Mouse (Mus musculus) forebrain, embryonic 14.5 days (tissue): ENCODE measurements around the gene Bin2. TPM values are rescaled to one million over a fixed set of nuclear protein-coding genes. Genes with fewer than 3 reads are reported as not detected.
A peak's percentile ranks its signal among the peaks of the same experiment; 100 is the strongest.

Experiments
- ATAC-seq: fragments of 200-750 bp; cut with Nextera tagmentation; 2 replicates; pipeline ENCODE4 v1.8.0; 2017; ENCODE audit warnings: mild to moderate bottlenecking, moderate library complexity
- DNase-seq: peaks from one replicate; pipeline ENCODE4 v3.0.0-alpha.2; 2015; ENCODE audit warnings: low spot score
- H3K27ac ChIP-seq: fragments of 300-500 bp; sonication (generic); 2 replicates; pipeline ENCODE4 v1.5.1; 2014; ENCODE audit warnings: low read depth, mild to moderate bottlenecking, control low read depth, low read length, moderate library complexity
- H3K27me3 ChIP-seq: fragments of 300-500 bp; sonication (generic); replicated peaks from 2 replicates; pipeline ENCODE4 v1.6.1; 2014; ENCODE audit warnings: low read length, control low read depth, mixed read lengths; ENCODE audit not compliant: control insufficient read depth, insufficient read depth
- H3K36me3 ChIP-seq: fragments of 300-500 bp; sonication (generic); 2 replicates; pipeline ENCODE4 v1.6.1; 2014; ENCODE audit warnings: low read length, control low read depth; ENCODE audit not compliant: control insufficient read depth, insufficient read depth
- H3K4me1 ChIP-seq: fragments of 300-500 bp; sonication (generic); 2 replicates; pipeline ENCODE4 v1.6.1; 2014; ENCODE audit warnings: antibody characterized with exemption, low read length, control low read depth; ENCODE audit not compliant: control insufficient read depth, insufficient read depth
- H3K4me2 ChIP-seq: fragments of 300-500 bp; sonication (generic); 2 replicates; pipeline ENCODE4 v1.6.1; 2014; ENCODE audit warnings: mild to moderate bottlenecking, control low read depth, low read length
- H3K4me3 ChIP-seq: fragments of 300-500 bp; sonication (generic); 2 replicates; pipeline ENCODE4 v1.5.1; 2014; ENCODE audit warnings: low read depth, low read length, control low read depth
- H3K9ac ChIP-seq: fragments of 300-500 bp; sonication (generic); 2 replicates; pipeline ENCODE4 v1.6.1; 2014; ENCODE audit warnings: mild to moderate bottlenecking, low read length, control low read depth, moderate library complexity
- H3K9me3 ChIP-seq: fragments of 300-500 bp; sonication (generic); replicated peaks from 2 replicates; pipeline ENCODE4 v1.6.1; 2016; ENCODE audit warnings: low read length, control low read depth, mixed read lengths; ENCODE audit not compliant: control insufficient read depth
- WGBS: fragments of 180-500 bp; shearing (Covaris S2); extraction: QIAGEN DNeasy Blood & Tissue Kit; methylation state at CpG from one replicate; pipeline ENCODE4 v1.1.7; 2014; 5-methylcytosine and 5-hydroxymethylcytosine counted together
- polyA plus RNA-seq: library from polyadenylated mRNA; unstranded; fragments of >200 nt; fragmentation: Nextera tagmentation; extraction: Ambion mirVana; gene quantifications from 2 replicates; pipeline ENCODE4 v1.2.1, GENCODE M21; 2014

Bin2 gene
- polyA plus RNA-seq, 1 experiment from 2014 or later: 0.18 TPM

DNA sequence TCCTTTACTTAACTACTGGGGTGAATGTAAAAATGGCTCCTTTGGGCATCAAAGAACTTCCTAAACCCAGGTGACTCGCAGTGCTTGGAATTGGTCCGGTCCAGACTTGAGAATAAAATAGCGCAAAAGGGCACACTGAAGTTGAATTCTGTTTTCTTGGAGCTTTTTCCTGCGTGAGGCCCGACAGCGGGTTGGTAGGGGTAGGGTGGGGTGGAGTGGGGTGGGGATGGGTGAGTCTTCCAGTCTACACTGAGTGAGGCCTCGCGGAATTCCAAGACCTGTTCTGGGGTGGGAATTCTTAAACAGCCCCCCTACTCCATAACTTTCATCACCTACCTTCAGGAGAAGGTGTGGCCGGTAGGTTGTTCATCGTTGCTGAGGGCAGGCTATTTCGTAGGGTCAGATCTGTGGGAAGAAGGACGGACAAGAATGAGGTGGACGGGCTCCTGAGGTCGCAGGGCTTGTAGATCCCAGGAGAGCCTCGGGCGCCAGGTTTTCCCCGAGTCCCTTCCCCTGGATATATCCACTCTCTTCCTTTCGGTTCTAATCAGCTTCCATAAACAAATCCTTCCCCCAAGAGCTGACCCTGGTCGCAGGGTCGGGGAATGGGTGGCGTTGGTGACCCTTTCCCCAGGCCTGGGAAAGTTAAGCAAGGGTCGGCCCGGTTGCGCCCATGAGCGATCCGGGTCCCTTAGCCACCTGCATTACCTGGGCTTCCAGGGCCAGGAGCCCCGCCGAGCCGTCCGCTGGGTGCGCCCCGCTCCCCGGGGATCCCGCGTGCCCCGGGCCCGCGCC, 33.3 kb downstream of the Bin2 start:
- Histone ChIP-seq H3K36me3 (no peaks in the 10 kb centered on the region), H3K4me1 (peaks cover 8% of the 10 kb centered on the region), H3K9ac (peak overlapping the region; percentile 50), H3K27me3 (peaks cover 47% of the 10 kb centered on the region), H3K4me2 (peak overlapping the region; percentile 63), H3K4me3 (peak overlapping the region; percentile 36), H3K27ac (no peak overlapping the region), H3K9me3 (no peaks in the 10 kb centered on the region)
- DNase-seq: no peak
- WGBS: 2% methylated on average over 38 of the region's 38 CpGs
- ATAC-seq: no peak

DNA sequence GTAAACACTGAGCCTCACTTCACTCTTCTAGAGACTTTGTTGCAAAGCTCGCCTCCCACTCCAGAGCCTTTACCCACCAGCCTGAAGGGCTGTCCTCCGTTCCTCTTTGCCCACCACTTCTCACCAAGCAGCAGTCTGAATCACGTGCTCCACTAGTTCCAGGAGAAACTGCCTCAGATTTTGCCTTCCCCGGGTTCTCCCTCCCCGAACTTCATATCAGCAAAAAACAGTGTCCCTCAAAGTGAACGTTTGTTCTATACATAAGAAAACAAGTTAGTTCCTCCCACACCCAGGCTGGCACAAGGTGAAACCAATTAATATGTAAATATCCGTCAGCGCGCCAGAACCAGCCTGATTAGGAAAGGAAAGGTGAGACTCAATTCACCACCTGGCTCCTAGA, 34.1 kb downstream of the Bin2 start:
- no peak overlapping the region for H3K9ac ChIP-seq
- no peak overlapping the region for H3K27ac ChIP-seq
- ATAC-seq (no peak), DNase-seq (no peak)
- no peaks in the 10 kb centered on the region for H3K36me3 ChIP-seq
- H3K4me3 ChIP-seq: no peak overlapping the region
- peaks cover 8% of the 10 kb centered on the region for H3K4me1 ChIP-seq
- peaks cover 47% of the 10 kb centered on the region for H3K27me3 ChIP-seq
- 9% methylated on average over 9 of the region's 9 CpGs for WGBS
- no peak overlapping the region for H3K4me2 ChIP-seq
- no peaks in the 10 kb centered on the region for H3K9me3 ChIP-seq

DNA sequence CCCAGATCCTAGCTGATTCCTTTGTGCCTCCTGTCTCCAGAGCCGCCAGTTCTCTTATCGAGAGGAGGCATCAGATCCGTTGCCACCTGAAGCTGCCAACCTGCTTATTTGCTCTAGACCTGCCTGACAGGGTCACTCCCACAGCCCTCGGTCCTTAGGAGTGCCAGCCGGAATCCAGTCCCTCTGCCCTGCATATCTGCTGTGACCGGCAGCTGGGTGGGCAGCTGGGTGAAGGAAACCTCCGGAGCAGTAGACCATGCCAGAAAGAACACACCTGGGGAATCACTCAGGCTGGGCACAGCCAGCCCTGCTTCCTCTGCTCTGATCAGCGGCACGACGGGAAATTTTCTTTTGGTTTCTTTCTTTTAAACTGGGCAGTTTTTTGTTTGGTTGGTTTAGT, 36.0 kb downstream of the Bin2 start:
- 82% methylated on average over 10 of the region's 10 CpGs for WGBS
- Histone ChIP-seq H3K9ac (no peak overlapping the region), H3K4me3 (no peak overlapping the region), H3K27me3 (peaks cover 45% of the 10 kb centered on the region), H3K9me3 (no peaks in the 10 kb centered on the region), H3K36me3 (no peaks in the 10 kb centered on the region), H3K4me2 (no peak overlapping the region), H3K4me1 (peaks cover 8% of the 10 kb centered on the region), H3K27ac (no peak overlapping the region)
- no peak for ATAC-seq
- no peak for DNase-seq

DNA sequence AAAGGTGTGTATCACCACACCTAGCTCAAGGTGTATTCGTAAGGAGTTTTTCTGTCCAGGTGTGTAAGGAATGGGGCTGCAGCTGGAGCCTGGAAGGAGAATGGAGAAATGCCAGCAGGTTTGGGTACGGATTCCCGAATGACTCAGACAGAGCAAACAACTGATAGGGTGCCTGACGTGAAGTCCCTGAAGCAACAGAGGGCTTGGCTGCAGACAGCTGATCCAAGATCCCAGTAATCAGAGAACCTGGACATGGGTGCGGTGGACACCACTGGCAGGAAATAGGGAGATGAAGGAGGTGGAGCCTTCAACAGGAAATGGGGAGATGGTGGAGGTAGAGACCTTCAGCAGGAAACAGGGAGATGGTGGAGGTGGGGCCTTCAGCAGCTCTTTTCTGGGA, 37.0 kb downstream of the Bin2 start:
- DNase-seq (no peak), ATAC-seq (no peak)
- no peak overlapping the region for H3K27ac ChIP-seq
- 91% methylated on average over 5 of the region's 5 CpGs for WGBS
- H3K4me3 ChIP-seq: no peak overlapping the region
- no peaks in the 10 kb centered on the region for H3K9me3 ChIP-seq
- no peaks in the 10 kb centered on the region for H3K36me3 ChIP-seq
- no peak overlapping the region for H3K9ac ChIP-seq
- H3K27me3 ChIP-seq: peaks cover 35% of the 10 kb centered on the region
- peaks cover 8% of the 10 kb centered on the region for H3K4me1 ChIP-seq
- H3K4me2 ChIP-seq: no peak overlapping the region

DNA sequence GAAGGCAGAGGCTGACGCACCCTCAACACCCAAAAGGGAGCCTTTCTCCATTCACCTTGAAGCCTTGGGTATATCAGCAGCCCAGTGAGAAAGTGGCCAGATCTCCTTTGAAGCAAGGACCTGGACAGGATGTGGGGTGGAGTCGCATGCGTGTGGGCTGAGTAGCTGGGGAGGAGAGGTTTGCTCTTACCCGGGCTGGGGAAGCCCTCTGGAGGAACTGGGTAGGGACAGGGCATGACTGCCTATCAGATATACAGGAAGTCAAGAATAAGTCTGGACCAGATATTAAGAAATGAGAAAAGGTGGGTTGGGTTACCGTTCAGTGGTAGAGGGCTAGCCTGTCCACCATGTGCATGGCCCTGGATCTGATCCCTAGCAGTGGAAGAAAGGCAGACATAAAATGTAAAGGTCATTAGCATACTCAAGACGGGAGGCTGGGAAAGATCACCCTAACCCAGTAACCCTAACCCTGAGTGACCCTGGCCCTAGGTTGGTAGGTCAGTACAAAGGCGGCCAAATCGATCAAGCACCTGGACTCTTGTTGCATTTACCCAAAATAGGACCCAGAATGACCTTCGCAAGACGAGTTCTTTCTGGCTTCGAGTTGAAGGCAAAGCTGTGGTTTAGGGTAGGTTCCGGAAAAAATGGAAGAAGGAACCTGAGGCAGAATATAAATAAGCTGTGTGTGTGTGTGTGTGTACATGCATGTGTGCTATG, 37.7 kb downstream of the Bin2 start:
- no peak overlapping the region for H3K9ac ChIP-seq

DNA sequence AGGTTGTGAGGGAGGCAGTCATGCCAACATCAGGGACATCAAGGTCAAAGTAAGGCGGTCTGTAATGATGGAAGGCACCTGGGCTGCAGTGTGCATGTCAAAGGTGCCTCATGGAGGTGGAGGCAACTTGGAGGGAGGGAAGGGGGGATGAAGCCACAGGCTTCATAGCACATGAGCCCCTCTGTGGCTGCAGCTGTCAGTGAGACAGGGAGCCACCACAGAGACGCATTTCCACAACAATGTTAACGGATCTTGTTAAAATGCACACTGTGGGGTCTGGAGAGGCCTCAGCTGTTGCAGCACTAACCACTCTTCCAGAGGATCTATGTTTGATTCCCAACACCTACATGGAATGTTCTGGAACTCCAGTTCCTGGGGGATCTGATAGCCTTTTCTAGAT, 39.2 kb downstream of the Bin2 start:
- H3K27ac ChIP-seq: no peak overlapping the region
- no peaks in the 10 kb centered on the region for H3K9me3 ChIP-seq
- 58% methylated on average over 3 of the region's 3 CpGs for WGBS
- H3K4me3 ChIP-seq: no peak overlapping the region
- H3K9ac ChIP-seq: no peak overlapping the region
- DNase-seq (no peak), ATAC-seq (no peak)
- no peaks in the 10 kb centered on the region for H3K36me3 ChIP-seq
- H3K4me1 ChIP-seq: no peaks in the 10 kb centered on the region
- H3K27me3 ChIP-seq: peaks cover 13% of the 10 kb centered on the region
- no peak overlapping the region for H3K4me2 ChIP-seq

More for the DNA sequence above, 37.7 kb downstream of the Bin2 start:
- Histone ChIP-seq H3K4me3 (no peak overlapping the region), H3K4me1 (peaks cover 3% of the 10 kb centered on the region; the same call in 1 of the 2 replicates), H3K4me2 (no peak overlapping the region), H3K27ac (no peak overlapping the region), H3K36me3 (no peaks in the 10 kb centered on the region), H3K9me3 (no peaks in the 10 kb centered on the region), H3K27me3 (peaks cover 28% of the 10 kb centered on the region)
- ATAC-seq (no peak), DNase-seq (no peak)
- 92% methylated on average over 12 of the region's 12 CpGs for WGBS

DNA sequence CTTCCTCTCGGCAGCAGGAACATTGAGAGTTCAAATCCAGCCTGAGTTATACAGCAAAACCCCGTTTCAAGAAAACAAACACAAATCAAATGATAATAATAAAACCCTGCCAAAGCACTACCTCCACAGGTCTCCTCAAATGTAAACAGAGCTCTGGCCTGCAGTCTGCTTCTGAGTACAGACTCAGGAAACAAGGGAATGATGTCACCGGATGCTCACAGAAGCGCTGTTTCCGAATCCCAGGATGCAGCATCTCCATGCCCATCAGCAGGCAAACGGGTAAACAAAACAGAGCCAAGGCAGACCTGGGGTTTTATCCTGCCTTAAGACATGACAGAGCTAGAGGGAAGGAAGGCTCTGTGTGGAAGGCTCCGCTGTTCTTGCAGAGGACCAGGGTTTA, 40.6 kb downstream of the Bin2 start:
- H3K4me2 ChIP-seq: no peak overlapping the region
- WGBS: 57% methylated on average over 7 of the region's 7 CpGs
- H3K4me1 ChIP-seq: no peaks in the 10 kb centered on the region
- no peaks in the 10 kb centered on the region for H3K9me3 ChIP-seq
- H3K36me3 ChIP-seq: no peaks in the 10 kb centered on the region
- H3K4me3 ChIP-seq: no peak overlapping the region
- no peak for DNase-seq
- H3K9ac ChIP-seq: no peak overlapping the region
- H3K27me3 ChIP-seq: peaks cover 4% of the 10 kb centered on the region; the same call in 1 of the 2 replicates
- no peak for ATAC-seq
- H3K27ac ChIP-seq: no peak overlapping the region

DNA sequence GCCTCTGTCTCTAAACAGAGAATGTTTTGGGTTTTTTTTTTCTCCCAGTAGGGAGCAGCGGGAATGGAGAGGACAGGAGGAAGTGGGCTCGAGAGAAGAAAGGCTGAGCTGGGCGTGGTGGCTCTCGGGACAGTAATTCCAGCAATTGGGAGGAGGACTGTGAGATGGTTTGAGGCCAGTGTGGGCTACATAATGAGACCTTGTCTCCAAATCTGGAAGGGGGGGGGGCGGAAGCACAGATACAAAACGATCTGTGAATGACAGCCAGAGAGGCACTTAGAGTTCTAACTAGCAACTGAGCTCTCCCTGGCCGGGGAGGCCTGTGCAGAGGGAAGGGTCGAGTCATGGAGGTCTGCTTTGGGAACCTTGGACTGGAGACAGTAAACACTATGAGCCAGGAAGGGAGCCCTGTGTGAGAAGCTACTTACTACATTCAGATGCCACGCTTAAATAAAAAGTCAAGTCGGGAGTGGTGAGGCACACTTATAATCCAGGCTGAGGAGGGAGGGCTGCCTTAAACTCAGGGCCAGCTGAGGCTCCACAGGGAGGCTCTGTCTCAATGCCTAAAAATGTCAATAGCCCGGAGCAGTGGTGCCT, 41.5 kb downstream of the Bin2 start:
- no peaks in the 10 kb centered on the region for H3K36me3 ChIP-seq
- WGBS: 2% methylated on average over 10 of the region's 11 CpGs
- ATAC-seq: no peak
- no peaks in the 10 kb centered on the region for H3K4me1 ChIP-seq
- H3K9ac ChIP-seq: no peak overlapping the region
- H3K27ac ChIP-seq: no peak overlapping the region
- DNase-seq: no peak
- H3K27me3 ChIP-seq: no peaks in the 10 kb centered on the region
- no peak overlapping the region for H3K4me3 ChIP-seq
- H3K9me3 ChIP-seq: no peaks in the 10 kb centered on the region
- no peak overlapping the region for H3K4me2 ChIP-seq

DNA sequence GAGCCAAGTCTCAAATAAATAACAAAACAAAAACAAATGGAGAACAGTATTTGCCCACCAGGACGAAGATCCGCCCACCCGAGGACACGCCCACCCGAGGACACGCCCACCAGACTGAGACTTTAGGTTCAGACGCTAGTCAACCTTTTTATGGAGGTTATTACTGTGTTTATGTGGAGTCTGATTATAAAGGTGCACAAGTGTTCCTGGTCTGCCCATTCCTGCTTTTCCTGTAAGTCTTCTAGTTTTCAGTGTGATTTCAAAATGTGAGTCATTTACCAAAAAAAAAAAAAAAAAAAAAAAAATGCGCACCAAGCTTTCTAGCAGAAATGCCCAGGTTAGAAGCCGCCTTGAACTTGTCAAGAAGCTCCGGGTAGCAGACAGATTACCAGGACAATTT, 42.1 kb downstream of the Bin2 start:
- Histone ChIP-seq H3K27me3 (no peaks in the 10 kb centered on the region), H3K36me3 (no peaks in the 10 kb centered on the region), H3K4me1 (no peaks in the 10 kb centered on the region), H3K9ac (no peak overlapping the region), H3K4me2 (no peak overlapping the region), H3K9me3 (no peaks in the 10 kb centered on the region), H3K4me3 (no peak overlapping the region), H3K27ac (no peak overlapping the region)
- WGBS: 18% methylated on average over 10 of the region's 10 CpGs
- ATAC-seq (no peak), DNase-seq (no peak)
